Mouse (Mus musculus) heart, postnatal 10 days (tissue): ENCODE data around the gene Gemin5. TPM values are rescaled to one million over a fixed set of nuclear protein-coding genes. Genes with fewer than 3 reads are reported as not detected.

ENCODE experiments used
- DNase-seq, 2 experiments: peaks; one replicate each; pipeline ENCODE4 v3.0.0; 2021
- intact Hi-C: fragments of 180-260 bp; cut with DNase I; formaldehyde crosslinking; loops from one replicate; pipeline ENCODE4 v1.15.1; 2025
- total RNA-seq, 2 experiments: library from RNA; stranded (reverse); gene quantifications; 2 replicates each; pipeline ENCODE4 v1.2.3; 2021

Gene Gemin5
- total RNA-seq, 2 experiments from 2014 or later = 10.2 to 11.9 TPM

DNA sequence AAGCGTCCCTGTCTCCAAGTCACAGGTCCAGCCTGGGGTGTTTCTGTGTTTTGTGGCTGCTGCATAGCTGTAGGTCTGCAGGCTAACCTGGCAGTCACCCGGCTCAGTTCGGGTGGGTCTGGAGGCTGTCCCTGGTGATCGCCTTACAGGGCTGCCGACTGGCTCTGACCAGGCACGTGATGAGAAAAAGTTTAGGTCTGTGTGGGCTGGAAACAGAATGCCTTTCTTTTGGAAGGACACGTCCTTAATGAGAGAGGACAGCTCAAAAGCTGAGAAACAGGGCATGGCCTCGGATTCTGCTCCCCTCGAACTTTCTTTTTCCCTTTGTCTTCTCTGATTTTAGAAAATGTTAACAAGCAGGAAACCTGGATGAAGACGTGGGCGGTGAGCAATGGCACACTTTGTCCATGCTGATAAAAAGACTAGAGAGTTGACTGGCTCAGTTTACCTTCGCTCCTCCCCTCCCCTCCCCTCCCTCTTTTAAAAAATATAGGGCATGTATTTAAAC is 75.3 kb downstream of the Gemin5 start, which contains the start of gene Gm12248:
Gm12248 (minus strand) TSS at position 114 of the 508 bp plus-strand sequence.
- intact Hi-C loops = no loop called here

DNA sequence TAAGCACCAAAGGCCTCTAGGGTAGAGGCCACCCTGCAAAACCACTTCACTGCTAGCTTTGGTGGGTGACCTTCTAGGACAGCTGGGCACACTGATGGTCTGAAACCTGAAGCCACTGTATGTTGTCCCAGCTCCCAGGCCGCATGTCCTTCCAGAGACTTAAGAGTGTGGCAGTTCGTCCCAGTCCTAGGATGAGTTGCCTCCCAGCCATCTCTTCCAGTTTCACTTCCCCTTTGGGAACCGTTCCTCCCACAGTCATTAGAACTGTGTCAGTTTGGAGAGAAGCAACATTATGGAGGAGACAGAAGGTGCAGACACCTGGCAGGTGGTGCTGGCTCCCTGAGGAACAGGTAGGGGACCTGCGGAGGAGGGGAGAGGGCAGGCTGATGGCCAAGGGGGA is 75.8 kb downstream of the Gemin5 start:
- intact Hi-C loops = no loop called here
- DNase-seq = peak; percentile 12 to 28

More for the DNA sequence above, 75.3 kb downstream of the Gemin5 start, which contains the start of gene Gm12248:
- DNase-seq = peak; percentile 47 to 63

DNA sequence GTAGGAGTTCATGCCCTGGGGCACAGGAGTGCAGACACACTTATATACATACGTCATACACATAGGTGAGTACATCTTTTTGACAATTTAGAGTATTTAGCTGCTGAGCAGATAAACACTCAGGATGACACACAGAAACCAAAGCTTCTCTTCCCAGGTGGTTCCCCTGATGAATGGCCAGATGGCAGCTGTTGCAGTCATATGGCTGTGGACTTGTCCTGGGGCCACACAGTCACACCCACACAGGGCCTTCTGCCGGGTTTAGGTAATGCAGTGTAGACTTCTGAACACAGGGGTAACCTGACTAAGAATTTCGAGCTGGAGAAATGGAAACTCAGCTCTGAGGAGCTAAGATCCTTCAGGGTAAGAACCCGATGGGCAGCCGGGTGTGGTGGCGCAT is 86.6 kb downstream of the Gemin5 start:
- intact Hi-C loops = no loop called here
- no peak for DNase-seq

DNA sequence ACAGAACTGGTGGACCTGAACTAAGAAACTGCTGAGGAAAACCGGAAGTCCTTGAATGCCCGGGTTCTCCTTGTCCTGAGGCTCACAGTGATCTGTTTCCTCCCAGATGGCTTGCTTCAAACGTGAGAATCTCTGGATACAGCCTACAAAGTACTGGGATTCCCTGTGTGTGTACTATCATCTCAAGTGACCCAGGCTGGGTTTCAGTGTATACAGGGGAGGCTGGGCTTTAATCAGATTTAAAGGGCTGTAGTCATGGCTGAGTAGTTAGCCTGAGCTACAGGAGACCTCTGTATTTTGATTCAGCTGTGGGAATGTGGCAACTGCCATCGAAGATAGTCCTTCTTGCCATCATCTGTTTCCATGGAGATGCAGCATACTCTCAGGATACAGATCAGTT is 91.1 kb downstream of the Gemin5 start:
- DNase-seq = no peak
- intact Hi-C loops = no loop called here

- intact Hi-C loops = no loop called here
- no peak for DNase-seq
Measured at GRCm38 (mm10) chr11:58072978-58073377, 95.4 kb downstream of the Gemin5 start.

Other genes starting within 250 kb of the Gemin5 start
- gene Larp1, start 159.5 kb downstream of the Gemin5 start, total RNA-seq = 10 to 100 TPM; 57.8 to 61.3 TPM
- not detected for gene Gm12248, start 75.4 kb downstream of the Gemin5 start, total RNA-seq
- gene Cnot8, start 64.4 kb downstream of the Gemin5 start, total RNA-seq = 10 to 100 TPM; 42.6 to 46.9 TPM
- gene Mrpl22, start 3.1 kb upstream of the Gemin5 start, total RNA-seq = 10 to 100 TPM; 49.5 to 54.2 TPM
- 1 to 10 TPM; 3.1 to 5.1 TPM for gene Igtp, start 31.0 kb upstream of the Gemin5 start, total RNA-seq
- 1 to 10 TPM; 5.1 to 7.4 TPM for gene Irgm2, start 31.1 kb upstream of the Gemin5 start, total RNA-seq
- gene 4930438A08Rik, start 106.3 kb upstream of the Gemin5 start, total RNA-seq = not detected
- 1 to 10 TPM; 4.5 TPM for gene Zfp692, start 138.5 kb upstream of the Gemin5 start, total RNA-seq
- gene Zfp672, start 161.8 kb upstream of the Gemin5 start, total RNA-seq = 10 to 100 TPM; 48.5 to 51.4 TPM
- 10 to 100 TPM; 44.3 to 44.8 TPM for gene Sh3bp5l, start 162.2 kb upstream of the Gemin5 start, total RNA-seq
- gene Lypd8, start 210.5 kb upstream of the Gemin5 start, total RNA-seq = under 1 TPM in 1 of 2 experiments, not detected in 1; 0.22 TPM